Mouse (Mus musculus) kidney, postnatal 14 days (tissue): ENCODE measurements around the gene Ust.

ENCODE experiments used
- DNase-seq: peaks from one replicate; pipeline ENCODE4 v3.0.0; 2022; ENCODE audit warnings: mixed read lengths

Ust gene

GRCm38 (mm10) chr10:8309435-8309834 is 209.2 kb downstream of the Ust start:
- no peak for DNase-seq

GRCm38 (mm10) chr10:8304211-8304610 is 214.4 kb downstream of the Ust start:
- no peak for DNase-seq

- no peak for DNase-seq
Observed at GRCm38 (mm10) chr10:8299166-8299565, 219.5 kb downstream of the Ust start.

- DNase-seq, result no peak
Observed at GRCm38 (mm10) chr10:8297214-8297613, 221.4 kb downstream of the Ust start.

GRCm38 (mm10) chr10:8290661-8291060 is 228.0 kb downstream of the Ust start:
- DNase-seq, result no peak

GRCm38 (mm10) chr10:8287350-8287791 is 231.3 kb downstream of the Ust start:
- peak; percentile 22 for DNase-seq

- DNase-seq, result no peak
Observed at GRCm38 (mm10) chr10:8283991-8284390, 234.6 kb downstream of the Ust start.

- no peak for DNase-seq
Observed at GRCm38 (mm10) chr10:8277094-8277493, 241.5 kb downstream of the Ust start.

GRCm38 (mm10) chr10:8269681-8270080 is 248.9 kb downstream of the Ust start:
- DNase-seq, result no peak

- peak; percentile 62 for DNase-seq
Observed at GRCm38 (mm10) chr10:8259716-8260115, 258.9 kb downstream of the Ust start.

GRCm38 (mm10) chr10:8250005-8250404 is 268.6 kb downstream of the Ust start:
- no peak for DNase-seq

GRCm38 (mm10) chr10:8242336-8242735 is 276.3 kb downstream of the Ust start:
- peak; percentile 68 for DNase-seq

- DNase-seq, result no peak
Observed at GRCm38 (mm10) chr10:8240703-8241102, 277.9 kb downstream of the Ust start.

GRCm38 (mm10) chr10:8240242-8240641 is 278.4 kb downstream of the Ust start:
- DNase-seq, result peak; percentile 73

- DNase-seq, result no peak
Observed at GRCm38 (mm10) chr10:8236780-8237571, 281.6 kb downstream of the Ust start.

GRCm38 (mm10) chr10:8233148-8233901 is 285.3 kb downstream of the Ust start:
- peak; percentile 14 for DNase-seq

GRCm38 (mm10) chr10:8232535-8232934 is 286.1 kb downstream of the Ust start:
- no peak for DNase-seq

GRCm38 (mm10) chr10:8228375-8228743 is 290.3 kb downstream of the Ust start:
- no peak for DNase-seq

GRCm38 (mm10) chr10:8227705-8228374 is 290.8 kb downstream of the Ust start:
- peak; percentile 29 for DNase-seq

GRCm38 (mm10) chr10:8226650-8227049 is 292.0 kb downstream of the Ust start:
- DNase-seq, result no peak

- DNase-seq, result no peak
Observed at GRCm38 (mm10) chr10:8224641-8225040, 294.0 kb downstream of the Ust start.

GRCm38 (mm10) chr10:8224046-8224445 is 294.6 kb downstream of the Ust start:
- DNase-seq, result no peak

- DNase-seq, result no peak
Observed at GRCm38 (mm10) chr10:8216946-8217345, 301.7 kb downstream of the Ust start.

- no peak for DNase-seq
Observed at GRCm38 (mm10) chr10:8215181-8215580, 303.4 kb downstream of the Ust start.
